19 mouse cellular contexts compared by ENCODE assay signal in the genomic region with DNA sequence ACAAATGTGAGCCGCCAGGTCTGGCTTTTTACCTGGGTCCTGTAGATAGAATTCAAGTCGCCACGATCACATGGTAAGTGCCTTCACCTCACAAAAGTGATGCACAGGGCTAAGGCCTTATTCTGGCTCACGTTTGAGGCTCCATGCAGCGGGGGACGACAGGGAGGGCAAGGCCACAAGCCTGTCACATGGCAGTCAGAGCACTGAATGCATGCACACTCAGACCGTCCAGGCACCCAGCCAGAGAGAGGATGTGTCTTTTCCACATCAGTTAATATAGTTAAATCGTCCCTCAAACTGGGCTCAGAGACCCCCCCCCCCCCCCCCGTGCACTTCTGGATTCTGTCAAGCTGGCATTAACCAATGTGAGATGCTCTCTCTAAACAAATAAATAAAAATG. TPM values are rescaled to one million over a fixed set of nuclear protein-coding genes. Genes with fewer than 3 reads are reported as not detected.
DNase-seq lines count a peak whose midpoint lies in the region; ATAC-seq and TF ChIP-seq lines count a peak whose summit lies in the region.
"Had no signal": no experiment of that assay in that cellular context is flagged by ENCODE, and none has a peak within 500 bp of the region (broad histone marks: within the 10 kb centered on the region; RNA-seq: fewer than 3 reads in every experiment).

No protein-coding gene starts in this region.

- no peaks in the 10 kb centered on the region for H3K9me3 ChIP-seq in midbrain, postnatal 0 days (ENCODE audit: low read length)
- H3K9me3 ChIP-seq in midbrain, embryonic 10.5 days (replicated peaks) = no peaks in the 10 kb centered on the region
- H3K9me3 ChIP-seq: embryonic facial prominence, embryonic 12.5 days; heart, embryonic 10.5 days; hindbrain, embryonic 13.5 days; intestine, embryonic 15.5 days had no signal

- no peak overlapping the region for H3K4me3 ChIP-seq in midbrain, postnatal 0 days (ENCODE audit: low read depth, low read length)
- H3K4me3 ChIP-seq in midbrain, embryonic 10.5 days = no peak overlapping the region
- H3K4me3 ChIP-seq: embryonic facial prominence, embryonic 12.5 days; heart, embryonic 10.5 days; hindbrain, embryonic 13.5 days; intestine, embryonic 15.5 days had no signal

- H3K36me3 ChIP-seq in midbrain, postnatal 0 days (ENCODE audit: insufficient read depth, low read length) = peaks cover 8% of the 10 kb centered on the region; the same call in 1 of the 2 replicates
- peaks cover 39% of the 10 kb centered on the region for H3K36me3 ChIP-seq in midbrain, embryonic 10.5 days

- 82% methylated on average over 9 of the region's 9 CpGs for WGBS in midbrain, postnatal 0 days
- WGBS in midbrain, embryonic 10.5 days = 90% methylated on average over 9 of the region's 9 CpGs

- no peaks in the 10 kb centered on the region for H3K4me1 ChIP-seq in midbrain, postnatal 0 days (ENCODE audit: insufficient read depth, low read length)
- H3K4me1 ChIP-seq in midbrain, embryonic 10.5 days = no peaks in the 10 kb centered on the region
- H3K4me1 ChIP-seq: embryonic facial prominence, embryonic 12.5 days; heart, embryonic 10.5 days; intestine, embryonic 15.5 days had no signal

- no peak overlapping the region for H3K9ac ChIP-seq in midbrain, postnatal 0 days (replicated peaks; ENCODE audit: low read length, poor library complexity, severe bottlenecking)
- H3K9ac ChIP-seq: embryonic facial prominence, embryonic 12.5 days; hindbrain, embryonic 13.5 days; intestine, embryonic 15.5 days had no signal

- no peak overlapping the region for H3K27ac ChIP-seq in midbrain, postnatal 0 days (ENCODE audit: low read depth, low read length)
- H3K27ac ChIP-seq in midbrain, embryonic 10.5 days (replicated peaks) = no peak overlapping the region
- H3K27ac ChIP-seq: embryonic facial prominence, embryonic 12.5 days; heart, embryonic 10.5 days; hindbrain, embryonic 13.5 days; intestine, embryonic 15.5 days had no signal

- intact Hi-C loops in left cerebral cortex, postnatal 4 days (cut with DNase I) = no loop called here

- H3K4me2 ChIP-seq in midbrain, postnatal 0 days (ENCODE audit: low read depth, low read length, poor library complexity, severe bottlenecking) = no peak overlapping the region
- H3K4me2 ChIP-seq: embryonic facial prominence, embryonic 12.5 days; hindbrain, embryonic 13.5 days; intestine, embryonic 15.5 days had no signal

- ATAC-seq in midbrain, postnatal 0 days (ENCODE audit: low FRiP score) = no peak
- ATAC-seq: forebrain, embryonic 16.5 days; intestine, embryonic 15.5 days had no signal

- TF ChIP-seq CTCF in midbrain, postnatal 0 days (IDR thresholded peaks at IDR 0.05) = no peak

- H3K27me3 ChIP-seq in midbrain, postnatal 0 days (ENCODE audit: insufficient read depth, low read length) = no peaks in the 10 kb centered on the region
- no peaks in the 10 kb centered on the region for H3K27me3 ChIP-seq in midbrain, embryonic 10.5 days (ENCODE audit: low read depth, poor library complexity, severe bottlenecking)
- H3K27me3 ChIP-seq: embryonic facial prominence, embryonic 12.5 days; hindbrain, embryonic 13.5 days; intestine, embryonic 15.5 days had no signal

- DNase-seq in left cerebral cortex, postnatal 4 days = peak; percentile 82
- DNase-seq in left cerebral cortex, adult 9 months (ENCODE audit: low spot score in 2 of 2) = no peak
- DNase-seq in midbrain, postnatal 0 days (ENCODE audit: low spot score) = peak; percentile 48
- DNase-seq in midbrain, embryonic 10.5 days (ENCODE audit: low spot score) = no peak
- DNase-seq in adrenal gland, postnatal 10 days = peak; percentile 73
- DNase-seq in retina, embryonic 14.5 days (ENCODE audit: low spot score) = no peak
- no peak for DNase-seq in spleen, postnatal 36 days (ENCODE audit: low spot score in 2 of 2)
- DNase-seq: cerebellum, adult 2 months; gastrocnemius, postnatal 10 days; heart, adult 18-20 months; heart, postnatal 10 days; heart, postnatal 4 days had no signal

RNA-seq across cellular contexts. Expression of a gene that starts 52.9 kb away (rescaled TPM):
- total RNA-seq in left cerebral cortex, postnatal 4 days (2021) = 100 to 1,000 TPM; 150 to 161 TPM
- total RNA-seq in midbrain, postnatal 0 days (2014; rRNA removed) = 49.2 and 50.2 TPM in 2 replicates
- polyA plus RNA-seq in midbrain, postnatal 0 days (2015; fragmentation: Nextera tagmentation; extraction: Ambion mirVana) = 43.7 and 46.4 TPM in 2 replicates
- polyA plus RNA-seq in midbrain, embryonic 10.5 days (2016; fragmentation: Nextera tagmentation; extraction: Ambion mirVana) = 0.33 and 0.45 TPM in 2 replicates
- total RNA-seq in adrenal gland, postnatal 10 days (2021) = 10 to 100 TPM; 26.8 to 33.5 TPM
- total RNA-seq: ES-E14; gastrocnemius, postnatal 4 days; heart, adult 18-20 months; heart, postnatal 4 days had no signal

Comparison
In these comparisons a context has a peak if more than half of its experiments do, and no peak if none do; other contexts are left out.
1. DNase-seq: peak in left cerebral cortex, postnatal 4 days (single experiment), midbrain, postnatal 0 days (single experiment) and adrenal gland, postnatal 10 days (single experiment); none in left cerebral cortex, adult 9 months (0 of 2), midbrain, embryonic 10.5 days (single experiment), retina, embryonic 14.5 days (single experiment) and spleen, postnatal 36 days (0 of 2).